Mouse (Mus musculus): ENCODE results near the gene Stk24. TPM values are rescaled to one million over a fixed set of nuclear protein-coding genes. Genes with fewer than 3 reads are reported as not detected.

Gene Stk24
- polyA plus RNA-seq, 1 experiment from 2014 or later = 47.9 TPM

DNA sequence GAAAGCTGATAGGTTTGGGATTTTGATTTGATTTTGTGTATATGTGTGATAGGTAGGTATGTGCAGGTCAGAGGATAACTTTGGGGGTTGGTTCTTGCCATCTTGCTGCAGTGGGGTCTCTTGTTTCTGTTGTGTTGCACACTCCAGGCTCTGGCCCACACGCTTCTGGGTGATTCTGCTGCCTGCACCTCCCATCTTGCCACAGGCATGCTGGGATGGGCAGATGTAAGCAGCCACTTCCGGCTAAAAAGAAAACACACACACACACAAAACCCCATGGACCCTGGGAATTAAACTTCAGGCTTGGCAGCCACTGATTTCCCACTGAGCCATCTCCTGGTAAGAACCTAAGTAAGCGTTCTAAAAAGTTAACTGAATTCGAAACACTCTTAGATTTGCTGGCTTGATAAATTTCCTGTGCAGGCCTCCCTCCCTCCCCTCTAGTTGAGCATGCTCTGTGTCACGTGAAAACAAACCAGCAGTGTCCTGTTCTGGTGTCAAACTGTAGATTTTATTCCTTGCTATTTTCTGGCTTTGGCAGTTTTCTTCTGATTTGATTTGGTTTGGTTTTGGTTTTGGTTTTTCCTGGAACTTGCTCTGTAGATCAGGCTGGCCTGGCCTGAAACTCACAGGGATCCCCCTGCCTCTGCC lies 118.5 kb downstream of the Stk24 start:
- WGBS = 74% methylated on average over 5 of the region's 5 CpGs
- Histone ChIP-seq H3K27ac (replicated peaks; ENCODE audit: low read depth, low read length) (no peak overlapping the region), H3K4me2 (ENCODE audit: low read depth, low read length) (no peak overlapping the region), H3K9me3 (replicated peaks; ENCODE audit: control insufficient read depth, low read length) (no peaks in the 10 kb centered on the region), H3K4me3 (ENCODE audit: low read depth, low read length) (no peak overlapping the region), H3K27me3 (ENCODE audit: control insufficient read depth, insufficient read depth, low read length) (no peaks in the 10 kb centered on the region), H3K36me3 (replicated peaks; ENCODE audit: control insufficient read depth, insufficient read depth, low read depth, low read length) (no peaks in the 10 kb centered on the region; the same call in 1 of the 2 replicates), H3K4me1 (ENCODE audit: control insufficient read depth, insufficient read depth, low read length) (no peaks in the 10 kb centered on the region), H3K9ac (replicated peaks; ENCODE audit: low read length) (no peak overlapping the region)
- ATAC-seq (replicated peaks; ENCODE audit: insufficient number of reproducible peaks, low FRiP score, low TSS enrichment, low read depth) = no peak
- no peak for DNase-seq (ENCODE audit: low spot score)

GRCm38 (mm10) chr14:121259789-121260188 lies 120.0 kb downstream of the Stk24 start:
- no peak overlapping the region for H3K9ac ChIP-seq (replicated peaks; ENCODE audit: low read length)
- no peak overlapping the region for H3K4me3 ChIP-seq (ENCODE audit: low read depth, low read length)

DNA sequence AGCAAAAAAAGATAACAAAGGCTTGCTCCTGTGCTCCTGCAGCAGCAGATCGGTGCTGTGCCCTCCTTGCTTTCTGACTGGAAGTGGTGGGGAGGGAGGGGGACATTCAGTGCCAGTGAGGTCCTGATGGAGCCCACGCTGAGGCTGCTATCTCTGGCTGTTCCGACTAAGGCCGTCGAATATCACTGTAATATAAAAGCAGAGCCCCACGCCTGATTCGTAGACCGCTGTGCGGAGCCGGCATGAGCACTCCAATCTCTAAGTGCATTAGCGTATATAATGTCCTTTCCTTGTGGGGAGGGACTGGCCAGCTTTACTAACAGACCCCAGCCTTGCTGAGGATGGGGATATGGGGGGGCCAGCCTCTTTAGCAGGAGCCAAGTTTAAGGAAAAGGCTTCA lies 120.5 kb downstream of the Stk24 start:
- ATAC-seq (replicated peaks; ENCODE audit: insufficient number of reproducible peaks, low FRiP score, low TSS enrichment, low read depth) = no peak
- 84% methylated on average over 11 of the region's 11 CpGs for WGBS
- no peaks in the 10 kb centered on the region for H3K9me3 ChIP-seq (replicated peaks; ENCODE audit: control insufficient read depth, low read length)
- H3K4me2 ChIP-seq (ENCODE audit: low read depth, low read length) = no peak overlapping the region
- H3K27me3 ChIP-seq (ENCODE audit: control insufficient read depth, insufficient read depth, low read length) = no peaks in the 10 kb centered on the region
- H3K36me3 ChIP-seq (replicated peaks; ENCODE audit: control insufficient read depth, insufficient read depth, low read depth, low read length) = no peaks in the 10 kb centered on the region; the same call in none of the 2 replicates
- no peak overlapping the region for H3K4me3 ChIP-seq (ENCODE audit: low read depth, low read length)
- no peak overlapping the region for H3K9ac ChIP-seq (replicated peaks; ENCODE audit: low read length)
- DNase-seq (ENCODE audit: low spot score) = no peak
- H3K27ac ChIP-seq (replicated peaks; ENCODE audit: low read depth, low read length) = no peak overlapping the region
- H3K4me1 ChIP-seq (ENCODE audit: control insufficient read depth, insufficient read depth, low read length) = no peaks in the 10 kb centered on the region

More at GRCm38 (mm10) chr14:121259789-121260188, 120.0 kb downstream of the Stk24 start:
- Histone ChIP-seq H3K27ac (replicated peaks; ENCODE audit: low read depth, low read length) (no peak overlapping the region), H3K36me3 (replicated peaks; ENCODE audit: control insufficient read depth, insufficient read depth, low read depth, low read length) (no peaks in the 10 kb centered on the region; the same call in none of the 2 replicates), H3K4me2 (ENCODE audit: low read depth, low read length) (no peak overlapping the region), H3K9me3 (replicated peaks; ENCODE audit: control insufficient read depth, low read length) (no peaks in the 10 kb centered on the region), H3K4me1 (ENCODE audit: control insufficient read depth, insufficient read depth, low read length) (no peaks in the 10 kb centered on the region), H3K27me3 (ENCODE audit: control insufficient read depth, insufficient read depth, low read length) (no peaks in the 10 kb centered on the region)
- 63% methylated on average over 7 of the region's 7 CpGs for WGBS
- ATAC-seq (replicated peaks; ENCODE audit: insufficient number of reproducible peaks, low FRiP score, low TSS enrichment, low read depth) = no peak
- DNase-seq (ENCODE audit: low spot score) = peak; percentile 77

DNA sequence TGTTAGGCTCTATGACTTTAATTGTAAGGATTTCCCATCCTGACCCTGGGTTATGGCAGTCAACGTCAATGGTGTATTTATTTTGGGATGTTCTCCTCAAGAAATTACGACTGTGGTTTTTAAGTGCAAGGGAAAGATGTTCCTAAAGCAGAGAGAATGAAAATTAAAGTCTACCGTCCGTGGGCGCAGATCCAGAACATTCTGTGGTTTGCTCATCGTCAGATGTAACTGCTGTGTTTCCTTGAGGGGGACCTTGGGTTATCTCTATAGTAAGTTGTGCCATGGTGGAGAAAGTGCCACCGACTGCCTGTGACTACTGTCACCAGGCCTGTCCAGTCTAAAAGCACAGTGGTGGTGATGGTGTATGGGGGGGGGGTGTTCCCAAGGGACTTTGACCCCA lies 122.9 kb downstream of the Stk24 start:
- no peaks in the 10 kb centered on the region for H3K4me1 ChIP-seq (ENCODE audit: control insufficient read depth, insufficient read depth, low read length)
- no peak overlapping the region for H3K4me3 ChIP-seq (ENCODE audit: low read depth, low read length)
- 91% methylated on average over 7 of the region's 7 CpGs for WGBS

GRCm38 (mm10) chr14:121255469-121255868 lies 124.3 kb downstream of the Stk24 start:
- Histone ChIP-seq H3K4me3 (ENCODE audit: low read depth, low read length) (no peak overlapping the region), H3K9ac (replicated peaks; ENCODE audit: low read length) (no peak overlapping the region), H3K27me3 (ENCODE audit: control insufficient read depth, insufficient read depth, low read length) (no peaks in the 10 kb centered on the region), H3K27ac (replicated peaks; ENCODE audit: low read depth, low read length) (no peak overlapping the region), H3K4me1 (ENCODE audit: control insufficient read depth, insufficient read depth, low read length) (no peaks in the 10 kb centered on the region), H3K4me2 (ENCODE audit: low read depth, low read length) (no peak overlapping the region), H3K9me3 (replicated peaks; ENCODE audit: control insufficient read depth, low read length) (no peaks in the 10 kb centered on the region), H3K36me3 (replicated peaks; ENCODE audit: control insufficient read depth, insufficient read depth, low read depth, low read length) (no peaks in the 10 kb centered on the region; the same call in none of the 2 replicates)
- DNase-seq (ENCODE audit: low spot score) = no peak
- 88% methylated on average over 13 of the region's 13 CpGs for WGBS
- no peak for ATAC-seq (replicated peaks; ENCODE audit: insufficient number of reproducible peaks, low FRiP score, low TSS enrichment, low read depth)

More for the DNA sequence above, 122.9 kb downstream of the Stk24 start:
- no peaks in the 10 kb centered on the region for H3K27me3 ChIP-seq (ENCODE audit: control insufficient read depth, insufficient read depth, low read length)
- no peaks in the 10 kb centered on the region; the same call in none of the 2 replicates for H3K36me3 ChIP-seq (replicated peaks; ENCODE audit: control insufficient read depth, insufficient read depth, low read depth, low read length)
- no peaks in the 10 kb centered on the region for H3K9me3 ChIP-seq (replicated peaks; ENCODE audit: control insufficient read depth, low read length)
- no peak for DNase-seq (ENCODE audit: low spot score)
- H3K9ac ChIP-seq (replicated peaks; ENCODE audit: low read length) = no peak overlapping the region
- no peak overlapping the region for H3K4me2 ChIP-seq (ENCODE audit: low read depth, low read length)
- ATAC-seq (replicated peaks; ENCODE audit: insufficient number of reproducible peaks, low FRiP score, low TSS enrichment, low read depth) = no peak
- no peak overlapping the region for H3K27ac ChIP-seq (replicated peaks; ENCODE audit: low read depth, low read length)

DNA sequence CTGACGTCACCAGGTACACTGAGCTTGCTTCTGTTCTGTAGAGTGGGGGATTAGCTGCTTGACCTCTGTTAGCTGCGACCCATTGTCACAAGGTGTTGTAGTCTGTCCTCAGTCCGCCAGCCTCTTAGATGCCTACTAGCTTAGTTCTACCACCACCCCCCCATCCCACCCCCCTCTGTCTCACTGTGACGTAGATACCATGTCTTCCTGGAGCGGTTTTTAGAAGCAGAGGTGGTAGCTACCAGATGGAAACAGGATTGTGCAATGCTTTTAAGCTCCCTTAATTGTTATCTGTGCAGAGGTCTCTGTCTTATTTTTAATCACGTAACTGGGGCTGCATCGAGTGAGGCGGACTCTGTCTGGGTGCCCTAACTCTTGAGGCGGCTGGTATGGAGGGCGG lies 124.9 kb downstream of the Stk24 start:
- Histone ChIP-seq H3K27me3 (ENCODE audit: control insufficient read depth, insufficient read depth, low read length) (no peaks in the 10 kb centered on the region), H3K4me1 (ENCODE audit: control insufficient read depth, insufficient read depth, low read length) (no peaks in the 10 kb centered on the region), H3K4me2 (ENCODE audit: low read depth, low read length) (no peak overlapping the region), H3K4me3 (ENCODE audit: low read depth, low read length) (no peak overlapping the region), H3K9ac (replicated peaks; ENCODE audit: low read length) (no peak overlapping the region), H3K36me3 (replicated peaks; ENCODE audit: control insufficient read depth, insufficient read depth, low read depth, low read length) (no peaks in the 10 kb centered on the region; the same call in none of the 2 replicates), H3K9me3 (replicated peaks; ENCODE audit: control insufficient read depth, low read length) (no peaks in the 10 kb centered on the region), H3K27ac (replicated peaks; ENCODE audit: low read depth, low read length) (no peak overlapping the region)
- DNase-seq (ENCODE audit: low spot score) (no peak), ATAC-seq (replicated peaks; ENCODE audit: insufficient number of reproducible peaks, low FRiP score, low TSS enrichment, low read depth) (no peak)
- 89% methylated on average over 10 of the region's 10 CpGs for WGBS

- DNase-seq (ENCODE audit: low spot score) = no peak
- Histone ChIP-seq H3K27ac (replicated peaks; ENCODE audit: low read depth, low read length) (no peak overlapping the region), H3K9ac (replicated peaks; ENCODE audit: low read length) (no peak overlapping the region), H3K4me2 (ENCODE audit: low read depth, low read length) (no peak overlapping the region), H3K4me1 (ENCODE audit: control insufficient read depth, insufficient read depth, low read length) (no peaks in the 10 kb centered on the region), H3K4me3 (ENCODE audit: low read depth, low read length) (no peak overlapping the region), H3K36me3 (replicated peaks; ENCODE audit: control insufficient read depth, insufficient read depth, low read depth, low read length) (no peaks in the 10 kb centered on the region; the same call in none of the 2 replicates), H3K27me3 (ENCODE audit: control insufficient read depth, insufficient read depth, low read length) (no peaks in the 10 kb centered on the region), H3K9me3 (replicated peaks; ENCODE audit: control insufficient read depth, low read length) (no peaks in the 10 kb centered on the region)
- no peak for ATAC-seq (replicated peaks; ENCODE audit: insufficient number of reproducible peaks, low FRiP score, low TSS enrichment, low read depth)
- 83% methylated on average over 10 of the region's 10 CpGs for WGBS
These were observed 127.3 kb downstream of the Stk24 start for GRCm38 (mm10) chr14:121252542-121252941.

GRCm38 (mm10) chr14:121251708-121252107 lies 128.1 kb downstream of the Stk24 start:
- Histone ChIP-seq H3K36me3 (replicated peaks; ENCODE audit: control insufficient read depth, insufficient read depth, low read depth, low read length) (no peaks in the 10 kb centered on the region; the same call in 1 of the 2 replicates), H3K4me1 (ENCODE audit: control insufficient read depth, insufficient read depth, low read length) (peaks cover 4% of the 10 kb centered on the region; the same call in 1 of the 2 replicates), H3K9me3 (replicated peaks; ENCODE audit: control insufficient read depth, low read length) (no peaks in the 10 kb centered on the region), H3K4me2 (ENCODE audit: low read depth, low read length) (no peak overlapping the region), H3K4me3 (ENCODE audit: low read depth, low read length) (no peak overlapping the region), H3K27ac (replicated peaks; ENCODE audit: low read depth, low read length) (no peak overlapping the region), H3K9ac (replicated peaks; ENCODE audit: low read length) (no peak overlapping the region), H3K27me3 (ENCODE audit: control insufficient read depth, insufficient read depth, low read length) (no peaks in the 10 kb centered on the region)
- ATAC-seq (replicated peaks; ENCODE audit: insufficient number of reproducible peaks, low FRiP score, low TSS enrichment, low read depth) (no peak), DNase-seq (ENCODE audit: low spot score) (no peak)
- WGBS = 72% methylated on average over 4 of the region's 4 CpGs

Measured in embryonic facial prominence, embryonic 11.5 days (tissue).